Mouse (Mus musculus) liver, adult (tissue): Measurements from ENCODE around the gene Gm10563.

Source experiments
- GATA4 ChIP-seq: IDR thresholded peaks from 2 replicates; pipeline ENCODE4 v1.6.1; 2014; ENCODE audit warnings: mild to moderate bottlenecking, low read length; ENCODE audit not compliant: insufficient replicate concordance

Gm10563 gene

GRCm38 (mm10) chr4:155578336-155579125 lies 66.7 kb downstream of the Gm10563 start:
- TF ChIP-seq GATA4, result no peak

DNA sequence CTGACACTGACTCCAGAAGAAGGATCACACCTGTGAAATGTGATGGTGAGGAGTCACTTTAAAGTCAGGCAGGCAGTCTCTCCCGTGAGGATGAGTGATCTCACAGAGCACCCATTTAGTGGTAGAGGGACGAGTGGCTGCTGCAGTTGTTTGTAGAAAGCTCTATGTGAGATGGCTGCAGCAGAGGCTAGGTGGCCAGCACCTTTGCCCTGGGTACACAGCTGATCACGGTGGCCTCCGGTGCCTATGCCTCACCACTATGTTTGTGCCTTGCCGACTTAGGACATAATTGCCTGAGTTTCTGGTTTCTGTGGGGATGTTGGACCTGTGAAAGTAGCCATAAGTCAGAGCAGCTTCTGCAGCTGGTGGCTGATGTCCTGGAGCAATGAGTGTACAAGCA lies 67.5 kb downstream of the Gm10563 start:
- TF ChIP-seq GATA4, result no peak

GRCm38 (mm10) chr4:155577132-155577531 lies 68.1 kb downstream of the Gm10563 start:
- no peak; the same call in 1 of the 2 replicates for TF ChIP-seq GATA4

DNA sequence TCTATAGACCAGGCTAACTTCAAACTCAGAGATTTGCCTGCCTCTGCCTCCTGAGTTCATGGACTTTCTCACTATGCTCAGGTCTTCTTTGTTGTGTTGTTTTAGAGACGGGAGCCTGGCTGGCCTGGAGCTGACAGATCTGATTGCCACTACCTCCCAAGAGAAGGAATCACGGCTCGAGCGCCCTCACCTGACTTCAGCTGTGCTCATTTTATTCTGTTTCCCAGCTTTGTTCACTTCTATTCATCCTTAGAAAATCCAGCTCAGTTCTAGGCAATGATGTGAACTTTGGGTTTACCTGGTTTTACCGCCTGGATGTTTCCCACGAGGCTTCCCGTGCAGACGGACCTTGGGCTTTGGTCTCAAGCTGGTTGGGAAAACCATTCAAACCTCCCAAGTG lies 69.7 kb downstream of the Gm10563 start:
- no peak for TF ChIP-seq GATA4

DNA sequence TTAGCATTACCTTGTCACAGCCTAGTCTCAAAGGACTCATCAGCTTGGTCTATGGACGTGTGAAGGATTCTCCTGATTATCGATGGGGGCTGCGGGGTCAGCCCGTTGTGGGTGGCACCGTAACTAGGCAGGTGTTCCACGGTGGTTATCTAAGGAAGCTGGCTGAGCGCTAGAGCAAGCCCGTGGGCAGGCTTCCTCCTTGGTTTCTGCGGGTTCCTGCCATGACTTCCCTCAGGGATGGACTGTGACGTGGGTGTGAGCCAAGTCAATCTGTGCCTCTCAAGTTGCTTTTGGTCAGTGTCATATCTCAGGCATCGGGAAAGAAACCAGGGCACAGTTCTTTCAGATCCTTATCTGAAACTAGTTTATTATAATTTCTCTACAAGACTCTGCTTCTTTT lies 70.3 kb downstream of the Gm10563 start:
- TF ChIP-seq GATA4, result no peak; the same call in 1 of the 2 replicates

- peak; percentile 40; the same call in 1 of the 2 replicates for TF ChIP-seq GATA4
Measured at GRCm38 (mm10) chr4:155573876-155574275, 71.3 kb downstream of the Gm10563 start.

- TF ChIP-seq GATA4, result no peak
Measured at GRCm38 (mm10) chr4:155573155-155573554, 72.1 kb downstream of the Gm10563 start.

GRCm38 (mm10) chr4:155571442-155571841 lies 73.8 kb downstream of the Gm10563 start:
- no peak for TF ChIP-seq GATA4

- no peak for TF ChIP-seq GATA4
Measured at GRCm38 (mm10) chr4:155569818-155570217, 75.4 kb downstream of the Gm10563 start.

GRCm38 (mm10) chr4:155568632-155569370 lies 76.4 kb downstream of the Gm10563 start:
- TF ChIP-seq GATA4, result no peak

- no peak for TF ChIP-seq GATA4
Measured at GRCm38 (mm10) chr4:155568170-155568569, 77.0 kb downstream of the Gm10563 start.

DNA sequence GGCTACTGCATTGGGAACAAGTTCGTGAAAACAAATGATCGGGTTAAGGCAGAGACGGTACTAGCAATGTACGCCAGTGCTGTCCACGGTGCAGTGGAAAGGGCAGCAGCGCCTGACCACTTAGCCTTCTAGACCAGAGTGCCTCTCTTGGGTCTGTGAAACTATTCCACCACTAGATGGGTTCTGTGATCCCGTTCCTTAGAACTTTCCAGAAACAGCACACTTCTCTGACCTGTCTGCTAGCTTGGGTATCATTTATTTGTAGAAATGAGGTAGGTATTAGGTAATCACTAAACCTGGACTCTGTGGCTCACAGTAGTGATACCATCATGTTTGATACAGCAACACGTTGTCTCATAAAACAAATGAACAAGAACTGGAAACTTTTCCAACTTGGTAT lies 78.7 kb downstream of the Gm10563 start:
- TF ChIP-seq GATA4, result no peak
